Mouse (Mus musculus) midbrain, embryonic 13.5 days (tissue): ENCODE data around the gene Pa2g4. TPM values are rescaled to one million over a fixed set of nuclear protein-coding genes. Genes with fewer than 3 reads are reported as not detected.

Source experiments
- ATAC-seq: fragments of 200-750 bp; cut with Nextera tagmentation; 2 replicates; pipeline ENCODE4 v1.8.0; 2017; ENCODE audit warnings: mild to moderate bottlenecking, moderate TSS enrichment, moderate library complexity
- H3K27ac ChIP-seq: fragments of 300-500 bp; sonication (generic); 2 replicates; pipeline ENCODE4 v1.5.1; 2015; ENCODE audit warnings: inconsistent platforms, mild to moderate bottlenecking, moderate library complexity
- H3K27me3 ChIP-seq: fragments of 300-500 bp; sonication (generic); 2 replicates; pipeline ENCODE4 v1.6.1; 2015; ENCODE audit warnings: mild to moderate bottlenecking, inconsistent platforms
- H3K36me3 ChIP-seq: fragments of 300-500 bp; sonication (generic); 2 replicates; pipeline ENCODE4 v1.6.1; 2015; ENCODE audit warnings: mild to moderate bottlenecking, inconsistent platforms
- H3K4me1 ChIP-seq: fragments of 300-500 bp; sonication (generic); replicated peaks from 2 replicates; pipeline ENCODE4 v1.6.1; 2015; ENCODE audit warnings: inconsistent platforms
- H3K4me2 ChIP-seq: fragments of 300-500 bp; sonication (generic); replicated peaks from 2 replicates; pipeline ENCODE4 v1.6.1; 2015; ENCODE audit warnings: moderate library complexity, mild to moderate bottlenecking, inconsistent platforms
- H3K4me3 ChIP-seq: fragments of 300-500 bp; sonication (generic); replicated peaks from 2 replicates; pipeline ENCODE4 v1.5.1; 2015; ENCODE audit warnings: mild to moderate bottlenecking, inconsistent platforms
- H3K9ac ChIP-seq: fragments of 300-500 bp; sonication (generic); replicated peaks from 2 replicates; pipeline ENCODE4 v1.6.1; 2015; ENCODE audit warnings: mild to moderate bottlenecking, inconsistent platforms
- H3K9me3 ChIP-seq: fragments of 300-500 bp; sonication (generic); 2 replicates; pipeline ENCODE4 v1.6.1; 2016; ENCODE audit warnings: mild to moderate bottlenecking, inconsistent platforms
- WGBS: fragments of 180-500 bp; shearing (Covaris S2); methylation state at CpG from one replicate; pipeline ENCODE4 v1.1.7; 2015; 5-methylcytosine and 5-hydroxymethylcytosine counted together
- polyA plus RNA-seq: library from polyadenylated mRNA; unstranded; fragments of >200 nt; fragmentation: Nextera tagmentation; extraction: Ambion mirVana; gene quantifications from 2 replicates; pipeline ENCODE4 v1.2.1, GENCODE M21; 2015

Pa2g4 gene
- polyA plus RNA-seq, 1 experiment from 2014 or later = 139 TPM

GRCm38 (mm10) chr10:128546361-128546760, 19.4 kb downstream of the Pa2g4 start:
- Histone ChIP-seq H3K9ac (peak overlapping the region; percentile 95), H3K4me2 (peak overlapping the region; percentile 78), H3K27me3 (no peaks in the 10 kb centered on the region), H3K9me3 (no peaks in the 10 kb centered on the region), H3K36me3 (peaks cover 38% of the 10 kb centered on the region), H3K4me3 (peak overlapping the region; percentile 85), H3K4me1 (peaks cover 29% of the 10 kb centered on the region), H3K27ac (no peak overlapping the region)
- 18% methylated on average over 4 of the region's 4 CpGs for WGBS
- no peak for ATAC-seq

GRCm38 (mm10) chr10:128545570-128545898, 20.3 kb downstream of the Pa2g4 start:
- Histone ChIP-seq H3K4me3 (no peak overlapping the region), H3K27ac (no peak overlapping the region), H3K4me1 (peaks cover 29% of the 10 kb centered on the region), H3K4me2 (no peak overlapping the region), H3K27me3 (no peaks in the 10 kb centered on the region), H3K36me3 (peaks cover 44% of the 10 kb centered on the region), H3K9ac (no peak overlapping the region), H3K9me3 (no peaks in the 10 kb centered on the region)
- no peak for ATAC-seq
- 96% methylated on average over 3 of the region's 3 CpGs for WGBS

GRCm38 (mm10) chr10:128544674-128545569, 20.9 kb downstream of the Pa2g4 start:
- H3K27me3 ChIP-seq = no peaks in the 10 kb centered on the region
- H3K4me2 ChIP-seq = no peak overlapping the region
- WGBS = 94% methylated on average over 37 of the region's 37 CpGs
- H3K27ac ChIP-seq = no peak overlapping the region
- peaks cover 29% of the 10 kb centered on the region for H3K4me1 ChIP-seq
- peaks cover 44% of the 10 kb centered on the region for H3K36me3 ChIP-seq
- no peak for ATAC-seq
- H3K4me3 ChIP-seq = no peak overlapping the region
- no peak overlapping the region; the same call in 1 of the 2 replicates for H3K9ac ChIP-seq
- H3K9me3 ChIP-seq = no peaks in the 10 kb centered on the region

GRCm38 (mm10) chr10:128544151-128544657, 21.6 kb downstream of the Pa2g4 start:
- H3K9ac ChIP-seq = no peak overlapping the region; the same call in 1 of the 2 replicates
- peaks cover 29% of the 10 kb centered on the region for H3K4me1 ChIP-seq
- no peak overlapping the region for H3K27ac ChIP-seq
- H3K36me3 ChIP-seq = peaks cover 44% of the 10 kb centered on the region
- WGBS = 98% methylated on average over 15 of the region's 15 CpGs
- ATAC-seq = no peak
- no peak overlapping the region for H3K4me3 ChIP-seq
- no peak overlapping the region for H3K4me2 ChIP-seq
- no peaks in the 10 kb centered on the region for H3K27me3 ChIP-seq
- H3K9me3 ChIP-seq = no peaks in the 10 kb centered on the region

- Histone ChIP-seq H3K9me3 (no peaks in the 10 kb centered on the region), H3K27me3 (no peaks in the 10 kb centered on the region), H3K4me1 (peaks cover 29% of the 10 kb centered on the region), H3K36me3 (peaks cover 44% of the 10 kb centered on the region), H3K4me2 (no peak overlapping the region), H3K9ac (no peak overlapping the region), H3K27ac (no peak overlapping the region), H3K4me3 (no peak overlapping the region)
- no peak for ATAC-seq
- WGBS = 79% methylated on average over 2 of the region's 2 CpGs
Observed at GRCm38 (mm10) chr10:128543100-128543499, 22.7 kb downstream of the Pa2g4 start.

GRCm38 (mm10) chr10:128538340-128538870, 27.4 kb downstream of the Pa2g4 start:
- Histone ChIP-seq H3K4me3 (no peak overlapping the region), H3K4me2 (no peak overlapping the region), H3K9me3 (no peaks in the 10 kb centered on the region), H3K4me1 (peaks cover 15% of the 10 kb centered on the region), H3K36me3 (peaks cover 20% of the 10 kb centered on the region), H3K27me3 (no peaks in the 10 kb centered on the region), H3K27ac (no peak overlapping the region), H3K9ac (no peak overlapping the region)
- 75% methylated on average over 1 of the region's 1 CpGs for WGBS
- no peak for ATAC-seq

- Histone ChIP-seq H3K27ac (no peak overlapping the region), H3K4me2 (peak overlapping the region; percentile 43), H3K36me3 (peaks cover 6% of the 10 kb centered on the region; the same call in 1 of the 2 replicates), H3K9me3 (no peaks in the 10 kb centered on the region), H3K9ac (0 out of 2 replicates have a peak overlapping the region, but pooled peaks have one; percentile 14), H3K4me3 (peak overlapping the region; percentile 24), H3K27me3 (no peaks in the 10 kb centered on the region), H3K4me1 (peaks cover 9% of the 10 kb centered on the region)
- ATAC-seq = peak; percentile 90
- 17% methylated on average over 18 of the region's 18 CpGs for WGBS
Observed at GRCm38 (mm10) chr10:128536266-128536940, 29.4 kb downstream of the Pa2g4 start.

GRCm38 (mm10) chr10:128535624-128536265, 30.0 kb downstream of the Pa2g4 start:
- no peak; the same call in 1 of the 2 replicates for ATAC-seq
- 75% methylated on average over 4 of the region's 4 CpGs for WGBS
- Histone ChIP-seq H3K9ac (0 out of 2 replicates have a peak overlapping the region, but pooled peaks have one; percentile 14), H3K4me1 (peaks cover 9% of the 10 kb centered on the region), H3K4me3 (peak overlapping the region; percentile 24), H3K27ac (no peak overlapping the region), H3K27me3 (no peaks in the 10 kb centered on the region), H3K4me2 (peak overlapping the region; percentile 43), H3K36me3 (no peaks in the 10 kb centered on the region), H3K9me3 (no peaks in the 10 kb centered on the region)

DNA sequence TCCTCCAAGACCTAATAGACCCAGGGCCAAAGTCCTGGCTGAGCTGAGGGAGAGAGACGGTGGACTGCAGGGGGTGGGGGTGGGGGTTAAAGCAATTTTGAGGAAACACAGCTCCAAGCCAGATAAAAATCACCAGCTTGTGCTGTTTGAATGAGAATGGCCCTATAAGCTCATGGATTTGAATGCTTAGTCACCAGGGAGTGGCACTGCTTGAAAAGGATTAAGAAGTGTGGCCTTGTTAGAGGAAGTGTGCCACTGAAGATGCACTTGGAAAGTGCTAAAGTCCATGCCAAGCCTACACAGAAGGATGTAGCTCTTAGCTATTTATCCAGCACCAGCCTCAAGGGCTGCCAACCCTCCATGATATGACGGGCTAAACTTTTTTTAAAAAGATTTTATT, 30.6 kb downstream of the Pa2g4 start:
- Histone ChIP-seq H3K4me1 (peaks cover 9% of the 10 kb centered on the region), H3K4me3 (no peak overlapping the region), H3K9me3 (no peaks in the 10 kb centered on the region), H3K36me3 (no peaks in the 10 kb centered on the region), H3K9ac (no peak overlapping the region; the same call in 1 of the 2 replicates), H3K27ac (no peak overlapping the region), H3K27me3 (no peaks in the 10 kb centered on the region), H3K4me2 (no peak overlapping the region)
- WGBS = 82% methylated on average over 2 of the region's 2 CpGs
- ATAC-seq = no peak

- Histone ChIP-seq H3K4me2 (peak overlapping the region; percentile 100), H3K9me3 (no peaks in the 10 kb centered on the region), H3K27me3 (peaks cover 36% of the 10 kb centered on the region), H3K4me3 (peak overlapping the region; percentile 69), H3K4me1 (peaks cover 27% of the 10 kb centered on the region), H3K9ac (peak overlapping the region; percentile 39), H3K36me3 (no peaks in the 10 kb centered on the region; the same call in 1 of the 2 replicates), H3K27ac (no peak overlapping the region)
- 34% methylated on average over 28 of the region's 28 CpGs for WGBS
- no peak for ATAC-seq
Observed at GRCm38 (mm10) chr10:128526366-128527356, 39.1 kb downstream of the Pa2g4 start.
